Mouse (Mus musculus): ENCODE results near the gene Man2a1.

- TF ChIP-seq CTCF (IDR thresholded peaks at IDR 0.05; ENCODE audit: low read depth, low read length): no peak
- TF ChIP-seq POLR2A (IDR thresholded peaks at IDR 0.05; ENCODE audit: extremely low read depth, insufficient read depth, low read length): no peak
Measured at GRCm38 (mm10) chr17:64614804-64615203, 14.3 kb downstream of the Man2a1 start.
